Mouse (Mus musculus): ENCODE data around the gene Heatr5a.

Gene Heatr5a

DNA sequence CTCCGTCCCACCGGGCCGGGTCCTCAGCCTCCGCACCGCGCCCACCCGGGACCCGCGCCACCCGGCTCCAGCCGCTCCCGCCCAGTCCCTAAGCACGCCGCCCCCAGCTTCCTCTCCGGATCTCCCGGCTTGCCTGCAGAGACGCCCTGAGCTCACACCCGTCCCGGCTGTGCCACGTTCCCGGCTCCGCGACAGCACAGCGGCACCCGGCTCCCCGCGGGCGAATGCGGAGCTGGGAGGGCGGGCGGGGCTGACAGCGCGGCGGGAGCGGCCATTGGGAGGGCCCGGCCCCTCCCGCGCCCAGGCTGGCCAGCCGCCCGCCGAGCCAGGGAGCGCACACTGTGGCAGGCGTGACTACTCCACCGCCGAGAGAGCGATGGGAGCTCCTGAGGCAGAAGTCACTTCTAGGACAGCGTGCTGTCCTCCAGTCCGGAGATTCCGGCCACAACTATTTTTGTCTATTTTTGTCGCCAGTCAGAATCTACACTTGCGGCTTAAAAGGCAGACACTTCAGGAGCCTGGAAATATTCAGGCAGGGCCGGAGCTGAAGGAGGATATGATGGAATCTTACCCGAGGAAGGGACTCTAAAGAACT, at the start of gene Heatr5a:
Heatr5a (minus strand) TSS at position 252 of the 595 bp plus-strand sequence.
- peak; percentile 85 for DNase-seq (ENCODE audit: low spot score)

DNA sequence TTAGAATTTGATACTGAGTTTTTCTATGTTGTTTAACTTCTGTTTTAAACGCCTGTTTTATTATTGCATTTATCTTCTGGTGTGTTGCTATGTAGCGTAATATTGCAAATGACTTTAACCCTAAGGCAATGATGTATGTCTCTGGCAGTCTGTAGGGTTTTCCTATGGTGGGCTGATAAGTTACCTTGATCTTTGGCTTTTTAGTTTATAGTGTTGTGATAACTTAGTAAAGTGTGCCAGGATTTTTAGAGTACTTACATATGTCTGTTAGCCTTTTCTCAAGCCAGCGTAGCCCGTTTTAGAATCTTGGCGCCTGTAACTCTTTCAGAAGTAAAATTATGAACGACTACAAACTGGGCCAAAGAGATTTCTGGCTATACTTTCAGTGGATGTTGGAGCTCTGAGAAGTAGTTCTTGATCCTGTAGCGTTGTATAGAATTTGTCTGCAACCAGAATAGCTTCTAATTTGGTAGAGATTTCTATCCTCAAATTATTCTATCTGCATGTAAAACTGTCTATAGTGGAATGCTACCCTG, 43.4 kb upstream of the Heatr5a start:
- no peak for DNase-seq (ENCODE audit: low spot score)

- no peak for DNase-seq (ENCODE audit: low spot score)
Observed at GRCm38 (mm10) chr12:52014044-52014443, 42.9 kb upstream of the Heatr5a start.

DNA sequence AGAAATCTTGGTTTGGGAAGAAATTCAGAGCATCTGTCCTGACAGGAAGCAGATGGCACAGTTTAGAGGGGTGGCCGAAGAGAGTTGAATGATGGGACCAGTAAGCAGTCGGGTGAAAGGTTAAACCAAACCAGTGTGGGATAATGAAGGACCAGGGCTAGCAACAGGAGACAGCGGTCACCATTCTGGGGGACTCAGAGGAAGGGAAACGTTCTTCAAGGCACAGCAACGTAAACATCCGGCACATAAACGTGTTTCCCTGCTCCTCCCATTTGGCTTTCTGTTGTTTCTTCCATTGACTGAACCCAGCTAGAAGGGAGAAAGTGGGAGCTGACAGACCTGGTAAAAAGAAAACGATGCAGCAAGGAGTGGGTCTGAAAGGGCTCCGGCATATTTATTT, 42.2 kb upstream of the Heatr5a start:
- DNase-seq (ENCODE audit: low spot score), result no peak

DNA sequence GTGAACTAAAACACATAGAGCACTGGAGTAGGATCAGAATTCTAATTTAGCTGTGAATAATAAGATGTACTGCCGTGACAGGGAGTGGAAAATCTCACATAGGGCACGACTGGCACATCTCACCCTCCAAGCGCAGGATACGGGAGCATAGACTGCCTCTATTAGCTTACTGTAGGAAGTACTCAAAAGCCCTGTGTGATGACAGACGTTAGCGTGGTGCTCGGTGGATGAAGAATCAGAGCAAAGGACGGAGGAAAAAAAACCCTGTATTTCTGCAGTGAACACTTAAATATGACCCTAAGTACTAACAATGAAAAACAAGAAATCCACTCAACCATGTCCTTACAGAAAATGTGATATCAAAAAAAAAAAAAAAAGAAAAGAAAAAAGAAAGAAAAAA, 41.0 kb upstream of the Heatr5a start:
- no peak for DNase-seq (ENCODE audit: low spot score)

DNA sequence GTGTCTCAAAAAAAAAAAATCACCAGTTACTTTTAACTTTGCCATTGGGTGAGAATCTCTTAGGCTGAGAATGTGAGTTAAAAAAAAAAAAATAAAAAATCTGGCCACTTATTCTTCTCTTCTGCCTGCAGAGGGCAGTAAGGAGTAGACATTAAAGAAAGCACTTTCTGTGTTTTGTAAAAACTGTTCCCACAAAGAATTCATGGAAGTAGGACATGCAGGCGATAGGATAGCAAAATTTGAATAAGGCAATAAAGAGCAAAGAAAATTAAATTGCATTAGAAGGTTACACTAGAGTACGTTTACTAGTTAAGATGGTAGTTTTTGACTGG, 39.5 kb upstream of the Heatr5a start:
- DNase-seq (ENCODE audit: low spot score), result no peak

- no peak for DNase-seq (ENCODE audit: low spot score)
Observed at GRCm38 (mm10) chr12:52009928-52010629, 39.0 kb upstream of the Heatr5a start.

DNA sequence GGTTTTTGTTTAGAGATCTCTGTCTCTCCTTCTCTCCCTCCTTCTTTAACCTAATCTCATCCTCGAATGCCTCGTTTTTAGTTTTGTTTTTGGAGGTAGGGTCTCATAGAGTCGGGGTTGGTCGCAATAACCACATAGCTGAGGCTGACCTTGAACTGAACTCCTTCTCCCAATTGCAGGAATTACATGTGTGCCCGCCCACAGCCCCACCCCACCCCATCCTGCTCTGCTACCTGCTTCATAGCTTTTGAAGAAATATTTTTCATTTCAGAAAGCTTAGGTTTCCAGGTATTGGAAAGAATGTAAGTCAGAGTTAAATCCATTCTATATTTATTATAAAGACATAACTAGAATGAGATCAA, 35.5 kb upstream of the Heatr5a start:
- no peak for DNase-seq (ENCODE audit: low spot score)

GRCm38 (mm10) chr12:52005877-52006632, 34.9 kb upstream of the Heatr5a start, which contains the start of gene Dtd2:
Gene Dtd2 (minus strand): TSS chr12:52006501.
- peak; percentile 87 for DNase-seq (ENCODE audit: low spot score)

DNA sequence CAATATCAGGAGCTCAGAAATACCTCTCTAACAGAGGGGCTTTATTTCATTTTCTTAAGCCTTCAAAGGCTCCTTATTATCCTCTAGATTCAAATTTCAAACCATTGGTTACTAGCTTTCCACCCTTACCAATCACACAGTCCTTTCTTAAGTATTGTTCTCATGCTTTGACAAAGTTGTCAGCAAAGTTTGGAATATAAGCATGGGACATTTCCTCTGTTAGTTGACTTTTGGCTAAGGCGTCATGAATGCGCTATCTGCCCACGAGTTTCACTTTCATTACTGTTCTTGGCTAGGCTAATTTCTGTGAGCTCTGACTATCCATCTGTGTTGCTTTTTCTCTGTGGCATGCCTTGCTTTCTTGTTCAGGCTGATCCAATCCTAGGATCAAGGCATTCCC, 31.6 kb upstream of the Heatr5a start:
- no peak for DNase-seq (ENCODE audit: low spot score)

GRCm38 (mm10) chr12:52001544-52001943, 30.4 kb upstream of the Heatr5a start:
- DNase-seq (ENCODE audit: low spot score), result peak; percentile 8

DNA sequence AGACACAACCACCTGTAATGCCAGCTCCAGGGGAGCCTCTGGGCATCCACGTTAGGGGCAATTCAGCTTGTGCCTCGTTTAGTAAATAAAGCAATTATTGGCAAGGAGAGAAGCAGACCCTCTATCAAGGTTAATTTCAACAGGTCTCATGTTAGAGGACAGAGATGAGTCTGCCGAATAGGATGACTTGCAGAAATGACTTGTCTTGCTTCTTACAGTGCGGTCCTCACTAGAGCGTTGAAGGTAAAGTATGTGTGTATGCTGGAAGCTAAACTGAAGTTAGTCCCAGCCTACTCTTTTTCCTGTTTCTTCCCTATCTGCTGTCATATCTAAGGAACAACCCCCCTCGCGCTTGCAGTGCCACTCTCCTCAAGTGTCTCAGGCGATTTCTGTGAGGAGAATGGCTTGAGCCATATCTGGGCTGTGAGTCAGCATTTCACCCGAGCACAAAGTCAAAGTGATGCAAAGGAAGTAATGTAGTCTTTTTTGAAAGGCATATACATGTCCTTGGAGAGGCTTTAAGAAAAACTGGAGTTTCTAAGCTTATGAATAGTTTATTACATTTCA, 27.3 kb upstream of the Heatr5a start:
- DNase-seq (ENCODE audit: low spot score), result peak; percentile 20

GRCm38 (mm10) chr12:51995738-51996536, 24.8 kb upstream of the Heatr5a start:
- DNase-seq (ENCODE audit: low spot score), result no peak

DNA sequence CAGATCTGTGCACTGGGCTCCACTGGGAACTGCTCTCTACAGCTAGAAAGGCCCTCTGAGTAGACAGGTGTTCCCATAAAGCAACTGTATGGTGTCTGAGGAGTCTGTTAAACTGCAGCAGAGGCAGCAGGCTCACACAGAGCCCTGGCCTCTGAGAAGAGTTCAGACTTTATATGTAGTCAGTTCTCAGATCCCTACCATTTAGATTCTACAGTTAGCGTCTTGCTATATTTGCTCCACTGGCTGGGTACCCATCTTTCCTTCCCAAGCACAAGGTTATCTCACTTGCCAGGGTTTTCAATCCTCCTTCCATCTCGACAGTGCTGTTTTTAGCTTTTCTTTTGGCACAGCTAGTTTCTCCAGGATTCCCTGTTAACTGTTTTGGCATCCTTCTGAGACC, 19.5 kb upstream of the Heatr5a start:
- no peak for DNase-seq (ENCODE audit: low spot score)

DNA sequence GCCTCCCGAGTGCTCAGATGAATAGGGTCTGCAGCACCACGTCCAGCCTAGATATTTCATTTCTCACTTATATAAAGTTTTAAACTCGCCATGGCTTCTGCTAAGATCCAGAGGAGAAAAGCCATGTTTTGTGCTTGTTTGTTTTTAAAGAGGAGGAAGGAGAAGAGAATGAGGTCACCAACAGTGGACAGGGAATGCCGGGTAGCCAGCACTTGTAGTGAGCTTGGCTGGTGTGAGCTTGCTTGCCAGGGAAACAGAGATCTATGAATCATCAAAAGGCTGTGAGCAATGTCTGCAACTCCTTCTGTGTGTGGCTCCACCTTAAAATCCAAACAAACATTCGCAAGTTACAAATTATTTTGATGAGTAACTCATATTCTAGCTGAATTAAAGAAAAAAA, 17.4 kb upstream of the Heatr5a start:
- DNase-seq (ENCODE audit: low spot score), result no peak

DNA sequence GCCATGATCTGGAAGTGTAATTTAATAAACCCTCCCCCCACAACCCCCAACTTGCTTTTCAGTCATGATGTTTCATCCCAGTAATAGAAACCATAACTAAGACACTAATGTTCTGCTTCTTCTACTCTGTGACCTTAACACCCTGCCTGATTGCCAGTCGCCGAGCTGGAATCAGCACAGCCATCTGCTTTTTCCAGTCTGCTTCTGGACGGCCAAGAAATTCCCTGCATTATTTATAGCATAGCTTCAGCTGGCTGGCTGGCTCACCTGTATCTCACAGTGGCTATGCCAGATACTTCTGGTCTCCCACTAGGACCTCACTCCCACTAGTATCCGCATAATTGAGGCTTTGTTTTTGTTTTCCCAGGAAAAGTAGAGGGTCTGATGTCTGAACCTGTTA, 14.7 kb upstream of the Heatr5a start:
- no peak for DNase-seq (ENCODE audit: low spot score)

DNA sequence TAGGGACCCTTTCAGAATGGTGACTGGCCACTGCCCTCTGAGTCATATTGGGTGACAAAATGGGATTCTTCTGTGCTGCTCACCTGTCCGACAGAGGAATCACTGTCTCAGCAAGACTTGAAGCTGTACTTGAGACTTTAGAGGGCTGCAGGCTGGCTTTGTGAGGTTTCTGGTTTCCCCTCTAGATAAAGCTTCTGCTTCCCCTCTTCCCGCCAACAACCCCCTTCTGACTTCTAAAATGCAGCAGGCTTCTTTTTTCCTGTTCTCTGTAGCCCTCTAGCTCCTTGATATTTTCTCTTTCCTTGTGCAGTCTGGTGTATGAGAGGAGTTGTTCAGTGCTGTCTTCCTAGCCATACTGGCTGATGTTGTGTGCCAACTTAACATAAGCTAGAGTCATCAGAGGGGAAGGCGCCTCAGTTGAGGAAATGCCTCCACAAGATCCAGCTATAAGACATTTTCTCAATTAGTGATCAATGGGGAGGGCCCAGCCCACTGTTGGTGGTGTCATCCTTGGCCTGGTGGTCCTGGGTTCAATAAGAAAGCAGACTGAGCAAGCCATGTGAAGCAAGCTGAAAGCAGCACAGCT, 14.1 kb upstream of the Heatr5a start:
- DNase-seq (ENCODE audit: low spot score), result no peak

DNA sequence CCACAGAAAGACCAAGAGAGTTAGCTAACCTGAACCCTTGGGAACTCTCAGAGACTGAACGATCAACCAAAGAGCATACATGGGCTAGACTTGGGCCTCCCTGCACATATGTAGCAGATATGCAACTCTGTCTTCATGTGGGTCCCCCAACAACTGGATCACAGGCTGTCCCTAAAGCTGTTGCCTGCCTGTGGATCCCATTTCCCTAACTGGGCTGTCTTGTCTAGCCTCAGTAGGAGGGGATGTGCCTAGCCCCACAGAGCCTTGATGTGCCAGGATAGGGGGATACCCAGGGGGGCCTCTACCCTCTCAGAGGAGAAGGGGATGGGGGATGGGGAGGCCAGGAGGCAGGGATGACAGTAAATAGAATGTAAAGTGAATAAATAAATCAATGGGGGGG, 12.5 kb upstream of the Heatr5a start:
- no peak for DNase-seq (ENCODE audit: low spot score)

GRCm38 (mm10) chr12:51976531-51976930, 5.4 kb upstream of the Heatr5a start:
- DNase-seq (ENCODE audit: low spot score), result no peak

DNA sequence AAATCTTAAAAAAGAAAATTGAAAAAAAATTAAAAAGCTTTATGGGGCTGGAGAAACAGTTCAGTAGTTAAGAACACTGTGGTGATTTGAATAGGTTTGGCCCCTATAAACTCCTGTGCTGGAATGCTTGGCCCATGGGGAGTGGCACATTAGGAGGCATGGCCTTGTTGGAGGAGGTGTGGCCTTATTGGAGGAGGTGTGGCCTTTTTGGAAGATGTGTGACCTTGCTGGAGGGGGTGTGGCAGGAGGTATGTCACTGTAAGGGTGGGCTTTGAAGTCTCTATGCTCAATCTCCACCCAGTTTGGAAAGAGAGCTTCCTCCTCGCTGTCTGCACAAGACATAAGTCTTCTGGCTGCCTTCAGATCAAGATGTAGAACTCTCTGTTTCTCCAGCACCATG, 3.3 kb upstream of the Heatr5a start:
- DNase-seq (ENCODE audit: low spot score), result no peak

DNA sequence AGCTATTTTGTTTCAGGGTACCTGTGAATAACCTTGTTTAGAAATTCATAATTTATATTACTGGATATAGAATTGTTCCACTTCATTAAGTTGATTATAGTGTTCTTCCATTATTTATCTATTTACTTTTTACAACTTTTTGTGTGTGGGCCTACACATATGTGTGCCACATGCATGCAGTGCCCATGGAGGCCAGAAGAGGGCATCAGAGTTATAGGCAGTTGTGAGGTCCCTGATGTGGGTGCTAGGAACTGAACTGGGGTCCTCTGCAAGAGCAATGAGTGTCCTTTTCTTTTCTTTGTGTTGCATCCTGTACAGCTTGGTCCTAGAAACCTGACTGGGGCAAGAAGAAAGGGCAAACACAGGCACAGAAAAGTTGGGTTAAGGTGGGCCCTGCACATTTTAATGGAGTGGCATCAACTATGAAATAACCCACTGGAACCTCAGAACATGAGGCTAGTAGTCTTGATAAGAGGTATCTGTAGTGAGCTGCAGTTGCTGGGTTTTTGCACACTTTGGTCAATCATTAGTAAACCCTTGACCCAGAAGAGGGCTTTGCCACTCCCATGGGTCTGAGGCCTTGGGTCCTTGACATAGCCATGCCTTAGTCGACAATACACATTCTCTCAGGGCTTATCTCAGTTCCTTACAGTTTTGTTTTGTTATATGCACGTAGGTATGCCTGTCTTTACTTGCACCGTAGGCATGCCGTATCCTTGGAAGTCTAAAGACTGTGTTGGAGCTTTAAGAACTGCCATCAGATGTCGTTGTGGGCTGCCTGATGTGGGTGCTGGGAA, 1.3 kb upstream of the Heatr5a start:
- no peak for DNase-seq (ENCODE audit: low spot score)

All from spleen, adult 12 weeks (tissue).